Mouse (Mus musculus): ENCODE data around the gene Armh3.

The Armh3 gene

GRCm38 (mm10) chr19:45991171-45991570, 7.1 kb downstream of the Armh3 start:
- no peak for DNase-seq (ENCODE audit: low read depth, low spot score)

GRCm38 (mm10) chr19:45988238-45988637, 10.1 kb downstream of the Armh3 start:
- DNase-seq (ENCODE audit: low read depth, low spot score) = no peak

DNA sequence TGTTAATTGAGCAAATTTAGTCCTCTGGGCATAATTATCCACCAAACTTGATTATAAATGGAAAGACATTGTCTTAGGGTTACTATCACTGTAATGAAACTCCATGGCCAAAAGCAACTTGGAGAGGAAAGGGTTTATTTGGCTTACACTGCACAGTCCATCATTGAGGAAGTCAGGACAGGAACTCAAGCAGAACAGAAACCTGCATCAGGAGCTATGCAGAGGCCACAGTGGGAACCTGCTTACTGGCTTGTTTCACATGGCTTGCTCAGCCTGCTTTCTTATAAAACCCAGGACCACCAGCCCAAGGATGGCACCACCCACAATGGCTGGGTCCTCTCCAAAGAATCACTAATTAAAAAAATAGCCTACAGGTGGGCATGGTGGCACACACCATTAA, 13.9 kb downstream of the Armh3 start:
- DNase-seq (ENCODE audit: low read depth, low spot score) = peak; percentile 37

- DNase-seq (ENCODE audit: low read depth, low spot score) = no peak
Observed at GRCm38 (mm10) chr19:45960770-45961169, 37.5 kb downstream of the Armh3 start.

GRCm38 (mm10) chr19:45956736-45957135, 41.6 kb downstream of the Armh3 start:
- DNase-seq (ENCODE audit: low read depth, low spot score) = no peak

DNA sequence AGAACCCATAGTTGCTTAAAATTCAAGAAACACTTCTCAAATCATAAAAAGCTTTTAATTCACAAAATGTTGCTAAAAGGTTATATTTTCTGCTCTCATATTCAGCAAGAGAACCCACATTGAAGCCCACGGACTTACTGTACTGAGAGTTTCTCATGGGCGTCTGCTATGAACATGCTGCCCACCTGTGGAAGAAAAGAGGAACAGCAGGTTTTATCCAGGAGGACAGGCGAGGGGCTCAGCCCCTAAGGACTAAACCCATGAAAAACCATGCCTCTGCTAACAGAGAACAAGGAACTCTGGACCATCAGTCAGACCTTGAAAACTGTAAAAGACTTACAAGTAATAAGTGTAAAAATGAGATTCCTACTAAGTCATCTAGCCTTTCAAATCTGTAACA, 45.0 kb downstream of the Armh3 start:
- DNase-seq (ENCODE audit: low read depth, low spot score) = peak; percentile 63

DNA sequence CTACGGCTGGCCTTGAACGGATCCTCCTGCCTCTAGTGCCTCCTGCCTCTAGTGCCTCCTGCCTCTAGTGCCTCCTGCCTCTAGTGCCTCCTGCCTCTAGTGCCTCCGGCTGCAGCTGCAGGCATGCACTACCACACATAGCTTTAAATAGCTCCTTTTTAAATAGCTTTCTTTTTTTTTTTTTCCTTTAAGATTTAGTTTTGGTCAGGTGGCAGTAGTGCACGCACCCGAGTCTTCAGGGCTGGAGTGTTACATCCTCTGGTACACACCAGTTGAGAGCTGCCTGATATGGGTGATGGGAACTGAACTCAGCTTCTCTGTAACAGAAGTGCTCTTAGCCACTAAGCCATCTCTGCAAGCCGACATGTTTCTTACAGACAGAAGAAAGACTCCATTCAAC, 49.1 kb downstream of the Armh3 start:
- DNase-seq (ENCODE audit: low read depth, low spot score) = peak; percentile 59

DNA sequence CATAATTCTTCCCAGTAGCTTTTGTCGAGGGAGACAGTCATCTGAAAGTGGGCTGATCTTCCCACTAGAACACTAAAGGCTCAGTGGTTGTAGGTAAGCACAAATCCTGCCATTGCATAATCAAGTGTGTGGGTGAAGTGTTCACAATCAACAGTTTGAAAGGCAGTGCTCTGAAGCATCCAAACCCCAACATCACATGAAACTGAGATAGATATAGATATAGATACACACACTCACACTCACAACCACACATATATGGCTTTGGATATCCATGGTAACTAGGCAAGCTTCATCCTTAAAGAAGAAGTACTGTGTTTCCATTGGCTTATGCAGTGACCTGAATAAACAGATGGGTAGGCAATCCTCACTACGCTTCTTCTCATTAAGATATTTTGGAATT, 50.5 kb downstream of the Armh3 start:
- DNase-seq (ENCODE audit: low read depth, low spot score) = no peak

DNA sequence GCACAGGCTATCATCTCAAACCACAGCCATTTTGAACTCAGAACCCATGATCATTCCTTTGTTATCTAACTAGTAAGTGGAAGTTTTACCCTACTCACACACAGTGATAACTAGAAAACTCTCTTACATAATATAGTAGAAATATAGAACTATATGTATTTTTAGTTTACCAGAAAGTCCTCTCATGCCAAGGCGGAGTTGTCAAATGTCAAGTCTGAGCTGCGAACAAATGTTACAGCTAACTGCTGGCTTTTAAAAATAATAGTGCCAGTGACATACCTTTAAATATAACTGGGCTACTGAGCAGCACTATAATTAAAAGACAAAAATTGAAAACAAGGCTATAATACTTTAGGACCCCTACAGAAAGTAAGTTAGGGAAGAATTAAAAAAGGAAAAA, 51.0 kb downstream of the Armh3 start:
- no peak for DNase-seq (ENCODE audit: low read depth, low spot score)

DNA sequence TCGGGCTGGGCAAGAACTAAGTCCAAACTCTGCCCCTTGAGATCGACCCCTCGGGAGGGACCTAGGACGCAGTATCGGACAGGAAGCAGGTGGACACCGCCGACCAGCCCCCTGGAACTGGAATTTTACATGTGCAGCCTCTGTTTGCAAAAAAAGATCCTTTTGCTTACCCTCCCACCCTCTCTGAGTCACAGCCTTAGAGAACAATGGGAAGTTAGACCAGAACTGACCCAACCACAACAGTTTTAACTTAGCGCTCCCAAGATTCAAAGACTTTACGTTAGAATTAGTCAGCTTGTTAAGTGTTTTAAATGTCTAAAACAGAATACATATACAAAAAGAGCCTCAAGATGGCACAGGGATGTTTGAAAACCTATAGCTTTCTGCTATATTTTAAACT, 51.7 kb downstream of the Armh3 start:
- DNase-seq (ENCODE audit: low read depth, low spot score) = no peak

DNA sequence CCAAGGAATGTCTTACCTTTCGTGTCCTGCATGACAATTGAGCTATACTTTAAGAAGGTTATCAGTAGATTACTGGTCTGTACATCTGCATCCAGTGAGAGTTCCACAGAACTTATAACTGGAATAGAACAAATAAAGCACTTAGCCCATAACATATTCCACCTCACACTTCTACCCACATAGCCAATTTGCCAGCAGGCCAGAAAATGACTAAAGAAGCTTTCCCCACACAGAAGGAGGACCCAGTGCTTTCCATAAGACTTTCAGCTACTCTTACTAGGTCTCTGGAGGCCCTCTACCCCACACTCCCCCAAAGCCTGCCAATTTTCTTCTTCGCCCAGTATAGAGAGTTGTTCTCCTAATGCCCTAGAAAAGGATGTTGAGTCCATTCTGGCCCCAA, 52.3 kb downstream of the Armh3 start:
- no peak for DNase-seq (ENCODE audit: low read depth, low spot score)

- peak; percentile 13 for DNase-seq (ENCODE audit: low read depth, low spot score)
Observed at GRCm38 (mm10) chr19:45943758-45944157, 54.5 kb downstream of the Armh3 start.

DNA sequence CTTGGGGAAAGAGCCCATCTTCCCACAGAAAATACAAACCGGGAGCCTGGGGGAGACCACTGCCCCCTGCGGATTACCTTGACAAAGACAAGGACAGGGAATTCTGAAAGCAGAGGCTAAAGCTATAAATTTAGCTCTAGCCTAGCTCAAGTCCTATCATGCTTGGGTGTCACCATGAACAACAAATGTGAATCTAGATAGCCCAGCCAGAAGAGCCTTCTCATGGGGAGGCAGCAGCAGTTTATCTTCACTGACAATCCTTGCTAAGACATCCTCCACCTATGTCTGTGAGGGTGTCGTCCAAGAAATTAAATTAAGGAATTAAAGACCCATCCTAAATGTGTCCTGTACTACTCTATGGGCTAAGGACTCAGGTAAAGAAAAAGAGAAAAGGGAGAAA, 60.2 kb downstream of the Armh3 start:
- DNase-seq (ENCODE audit: low read depth, low spot score) = no peak

- DNase-seq (ENCODE audit: low read depth, low spot score) = no peak
Observed at GRCm38 (mm10) chr19:45937530-45937929, 60.8 kb downstream of the Armh3 start.

GRCm38 (mm10) chr19:45927236-45927635, 71.1 kb downstream of the Armh3 start:
- no peak for DNase-seq (ENCODE audit: low read depth, low spot score)

GRCm38 (mm10) chr19:45926342-45926741, 71.9 kb downstream of the Armh3 start:
- no peak for DNase-seq (ENCODE audit: low read depth, low spot score)

DNA sequence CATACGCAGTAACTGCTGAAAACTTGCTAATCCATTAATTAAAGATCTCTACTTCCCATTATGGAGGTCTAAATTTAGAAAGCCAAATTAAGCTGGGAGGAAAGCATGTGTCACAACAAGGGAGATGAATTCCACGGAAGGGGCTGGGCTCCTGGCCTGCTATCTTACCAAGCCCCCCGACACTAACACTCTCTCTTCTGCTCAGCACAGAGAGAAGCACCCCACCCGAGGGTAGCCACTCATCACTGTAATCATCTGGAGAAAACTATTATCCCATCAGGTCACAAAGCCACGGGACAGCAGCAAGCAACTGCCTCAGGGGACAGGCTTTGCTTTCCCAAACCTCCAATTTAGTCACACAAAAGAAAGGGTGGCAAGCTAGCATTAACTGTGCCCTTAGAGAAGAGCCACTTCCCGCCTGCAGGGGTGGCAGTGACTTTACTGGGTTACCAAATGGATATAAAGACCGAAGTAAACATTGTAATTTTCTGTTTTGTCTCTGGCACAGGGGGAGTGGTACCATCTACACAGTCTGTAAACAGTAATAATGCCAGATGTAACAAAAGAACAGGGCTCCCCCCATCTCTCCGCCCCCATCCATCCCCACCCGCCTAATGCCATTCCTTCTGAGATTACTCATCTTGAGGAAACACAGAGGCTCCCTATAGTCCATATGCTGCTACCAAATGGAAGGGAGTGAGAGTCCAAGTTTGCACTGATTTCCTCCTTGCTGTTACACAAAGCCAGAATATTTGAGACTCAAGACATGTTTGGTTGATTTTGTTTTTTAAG, 77.8 kb downstream of the Armh3 start:
- DNase-seq (ENCODE audit: low read depth, low spot score) = no peak

DNA sequence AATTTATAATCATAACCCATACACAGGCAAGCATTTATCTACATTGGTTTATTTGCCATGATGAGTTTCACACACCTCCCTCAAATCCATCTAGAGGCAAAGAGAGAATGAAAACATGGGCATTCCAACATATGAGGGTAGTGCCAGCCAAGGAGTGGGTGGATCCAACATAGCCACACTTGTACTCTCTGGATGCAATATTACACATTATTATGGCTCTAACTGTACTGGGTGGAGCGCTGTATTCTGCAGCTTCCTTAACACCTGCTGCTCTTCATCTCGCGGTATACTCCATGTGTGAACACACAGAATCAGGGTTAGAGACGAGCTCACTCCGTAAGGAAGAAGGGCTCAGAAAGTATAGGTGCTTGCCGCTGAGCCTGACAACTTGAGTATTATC, 79.9 kb downstream of the Armh3 start:
- no peak for DNase-seq (ENCODE audit: low read depth, low spot score)

- DNase-seq (ENCODE audit: low read depth, low spot score) = no peak
Observed at GRCm38 (mm10) chr19:45917856-45918255, 80.4 kb downstream of the Armh3 start.

DNA sequence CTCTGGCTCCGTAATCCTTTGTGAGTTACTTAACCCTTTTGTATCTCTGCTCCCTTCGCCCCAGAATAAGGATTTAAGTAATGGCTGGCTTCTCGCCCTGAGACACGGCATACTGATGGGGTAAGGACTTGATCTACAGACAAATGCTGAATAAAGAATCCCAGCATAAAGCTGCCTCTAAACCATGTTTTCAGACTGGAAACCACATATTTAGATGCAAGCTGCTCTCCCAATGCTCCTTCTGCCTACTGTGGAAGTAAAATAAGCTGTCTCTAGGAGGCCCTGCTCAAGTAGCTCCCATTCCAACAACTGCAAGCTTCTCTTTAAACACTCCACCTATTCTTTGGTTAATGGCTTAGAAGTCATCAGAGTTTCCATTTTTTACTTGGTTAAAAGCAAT, 81.8 kb downstream of the Armh3 start:
- DNase-seq (ENCODE audit: low read depth, low spot score) = no peak

GRCm38 (mm10) chr19:45916026-45916425, 82.3 kb downstream of the Armh3 start:
- DNase-seq (ENCODE audit: low read depth, low spot score) = no peak

DNA sequence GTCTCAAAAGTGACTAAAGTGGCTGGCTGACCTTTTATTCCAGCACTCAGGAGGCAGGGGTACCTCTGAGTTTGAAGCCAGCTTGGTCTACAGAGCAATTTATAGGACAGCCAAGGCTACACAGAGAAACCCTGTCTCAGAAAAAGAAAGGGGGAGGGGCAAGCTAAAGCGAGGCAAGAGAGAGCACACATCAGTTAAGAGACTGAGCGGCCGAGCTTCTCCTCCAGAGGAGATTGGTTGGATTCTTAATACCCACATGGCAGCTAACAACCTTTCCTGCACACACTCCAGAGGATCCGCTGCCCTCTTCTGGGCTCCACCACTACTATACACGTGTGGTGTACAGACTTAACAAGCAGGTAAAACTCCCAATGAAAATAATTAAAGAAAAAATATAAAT, 85.3 kb downstream of the Armh3 start:
- DNase-seq (ENCODE audit: low read depth, low spot score) = no peak

GRCm38 (mm10) chr19:45912376-45912775, 85.9 kb downstream of the Armh3 start:
- no peak for DNase-seq (ENCODE audit: low read depth, low spot score)

All from A20 (cell line).